Mouse (Mus musculus) testis, postnatal 14 days (tissue): ENCODE results near the gene B4galnt2.
A peak's percentile ranks its signal among the peaks of the same experiment; 100 is the strongest.

Experiments used
- DNase-seq: peaks from one replicate; pipeline ENCODE4 v3.0.0; 2021; ENCODE audit warnings: low spot score

Gene B4galnt2

GRCm38 (mm10) chr11:95840694-95841497 is 73.8 kb downstream of the B4galnt2 start:
- no peak for DNase-seq

- no peak for DNase-seq
These were observed 75.5 kb downstream of the B4galnt2 start for GRCm38 (mm10) chr11:95838999-95839868.

GRCm38 (mm10) chr11:95838598-95838997 is 76.1 kb downstream of the B4galnt2 start:
- DNase-seq = no peak

GRCm38 (mm10) chr11:95837059-95837458 is 77.6 kb downstream of the B4galnt2 start, which contains the start of gene Gngt2:
Gngt2 (plus strand) TSS chr11:95837216.
- peak; percentile 54 for DNase-seq

- no peak for DNase-seq
These were observed 78.3 kb downstream of the B4galnt2 start for GRCm38 (mm10) chr11:95836433-95836832.

- DNase-seq = no peak
These were observed 78.9 kb downstream of the B4galnt2 start for GRCm38 (mm10) chr11:95835832-95836231.

- no peak for DNase-seq
These were observed 79.7 kb downstream of the B4galnt2 start for GRCm38 (mm10) chr11:95834742-95835710.

GRCm38 (mm10) chr11:95834143-95834667 is 80.5 kb downstream of the B4galnt2 start:
- DNase-seq = peak; percentile 54

- DNase-seq = no peak
These were observed 81.0 kb downstream of the B4galnt2 start for GRCm38 (mm10) chr11:95833631-95834142.

- no peak for DNase-seq
These were observed 81.6 kb downstream of the B4galnt2 start for GRCm38 (mm10) chr11:95833006-95833570.

- no peak for DNase-seq
These were observed 82.3 kb downstream of the B4galnt2 start for GRCm38 (mm10) chr11:95832129-95833005.

GRCm38 (mm10) chr11:95831641-95832040 is 83.0 kb downstream of the B4galnt2 start:
- DNase-seq = no peak

GRCm38 (mm10) chr11:95831276-95831619 is 83.4 kb downstream of the B4galnt2 start:
- no peak for DNase-seq

- no peak for DNase-seq
These were observed 84.0 kb downstream of the B4galnt2 start for GRCm38 (mm10) chr11:95830411-95831275.

- no peak for DNase-seq
These were observed 85.1 kb downstream of the B4galnt2 start for GRCm38 (mm10) chr11:95829526-95830050.

GRCm38 (mm10) chr11:95828181-95828964 is 86.3 kb downstream of the B4galnt2 start:
- no peak for DNase-seq

- no peak for DNase-seq
These were observed 87.1 kb downstream of the B4galnt2 start for GRCm38 (mm10) chr11:95827464-95828085.

- no peak for DNase-seq
These were observed 87.6 kb downstream of the B4galnt2 start for GRCm38 (mm10) chr11:95827168-95827447.
